Mouse (Mus musculus): ENCODE data around the gene Klhl26.

- TF ChIP-seq POLR2A (IDR thresholded peaks at IDR 0.05; ENCODE audit: low read depth, low read length), result no peak
- TF ChIP-seq CTCF (conservative IDR thresholded peaks at IDR 0.05; ENCODE audit: insufficient read depth, insufficient read length, low read depth, low read length), result no peak
Measured at GRCm38 (mm10) chr8:70458462-70458861, 18.3 kb downstream of the Klhl26 start.
